Mouse (Mus musculus) limb, embryonic 11.5 days (tissue): ENCODE data around the gene Ocln. TPM values are rescaled to one million over a fixed set of nuclear protein-coding genes. Genes with fewer than 3 reads are reported as not detected.

Experiments
- ATAC-seq: fragments of 200-750 bp; cut with Nextera tagmentation; 2 replicates; pipeline ENCODE4 v1.8.0; 2017; ENCODE audit warnings: low read depth; ENCODE audit not compliant: insufficient number of reproducible peaks, low FRiP score, low TSS enrichment
- DNase-seq: peaks from one replicate; pipeline ENCODE4 v3.0.0-alpha.2; 2015; ENCODE audit warnings: low spot score
- H3K27ac ChIP-seq: fragments of 300-500 bp; sonication (generic); replicated peaks from 2 replicates; pipeline ENCODE4 v1.5.1; 2014; ENCODE audit warnings: low read depth, mild to moderate bottlenecking, low read length
- H3K27me3 ChIP-seq: fragments of 300-500 bp; sonication (generic); 2 replicates; pipeline ENCODE4 v1.6.1; 2014; ENCODE audit warnings: mild to moderate bottlenecking, low read length, mixed read lengths; ENCODE audit not compliant: control insufficient read depth, insufficient read depth
- H3K36me3 ChIP-seq: fragments of 300-500 bp; sonication (generic); 2 replicates; pipeline ENCODE4 v1.6.1; 2014; ENCODE audit warnings: mild to moderate bottlenecking, low read length, moderate library complexity, mixed read lengths; ENCODE audit not compliant: control insufficient read depth, insufficient read depth
- H3K4me1 ChIP-seq: fragments of 300-500 bp; sonication (generic); 2 replicates; pipeline ENCODE4 v1.6.1; 2014; ENCODE audit warnings: low read length, mixed read lengths; ENCODE audit not compliant: control insufficient read depth, insufficient read depth
- H3K4me2 ChIP-seq: fragments of 300-500 bp; sonication (generic); 2 replicates; pipeline ENCODE4 v1.6.1; 2014; ENCODE audit warnings: low read depth, mild to moderate bottlenecking, moderate library complexity; ENCODE audit not compliant: severe bottlenecking
- H3K4me3 ChIP-seq: fragments of 300-500 bp; sonication (generic); 2 replicates; pipeline ENCODE4 v1.5.1; 2014; ENCODE audit warnings: low read depth, low read length
- H3K9ac ChIP-seq: fragments of 300-500 bp; sonication (generic); 2 replicates; pipeline ENCODE4 v1.6.1; 2014; ENCODE audit warnings: mild to moderate bottlenecking, low read length
- H3K9me3 ChIP-seq: fragments of 300-500 bp; sonication (generic); 2 replicates; pipeline ENCODE4 v1.6.1; 2016; ENCODE audit warnings: low read length; ENCODE audit not compliant: control insufficient read depth
- WGBS: fragments of 180-500 bp; shearing (Covaris S2); extraction: QIAGEN DNeasy Blood & Tissue Kit; methylation state at CpG from one replicate; pipeline ENCODE4 v1.1.7; 2014; 5-methylcytosine and 5-hydroxymethylcytosine counted together
- polyA plus RNA-seq: library from polyadenylated mRNA; unstranded; fragments of >200 nt; fragmentation: Nextera tagmentation; extraction: Ambion mirVana; gene quantifications from 2 replicates; pipeline ENCODE4 v1.2.1, GENCODE M21; 2014

The Ocln gene
- polyA plus RNA-seq, 1 experiment from 2014 or later: 2.0 TPM

DNA sequence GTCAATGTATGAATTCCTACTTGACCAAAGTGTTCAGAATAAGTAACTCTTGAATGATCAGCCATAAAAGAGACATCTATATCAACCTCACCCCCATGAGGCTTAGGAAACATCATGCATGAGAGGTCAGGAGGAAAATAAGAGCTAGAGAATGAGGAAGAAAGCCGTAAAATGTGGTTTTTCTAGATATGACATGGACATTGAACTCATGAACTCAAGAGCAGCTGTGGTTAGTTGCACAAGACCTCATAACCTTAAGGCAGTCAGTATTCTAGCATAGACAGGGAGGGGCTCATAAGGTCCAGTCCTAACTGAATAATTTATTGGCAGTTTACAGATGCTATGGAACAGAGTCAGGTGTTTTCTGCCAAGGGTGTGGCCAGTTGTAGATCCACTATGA is 103.0 kb downstream of the Ocln start:
- Histone ChIP-seq H3K27me3 (no peaks in the 10 kb centered on the region), H3K9ac (no peak overlapping the region), H3K27ac (no peak overlapping the region), H3K4me1 (no peaks in the 10 kb centered on the region), H3K36me3 (no peaks in the 10 kb centered on the region), H3K9me3 (no peaks in the 10 kb centered on the region), H3K4me2 (no peak overlapping the region), H3K4me3 (no peak overlapping the region)
- no peak for DNase-seq
- ATAC-seq: no peak
- WGBS: 91% methylated on average over 1 of the region's 1 CpGs

Other genes starting within 250 kb of the Ocln start
- 0.07 and 0.17 TPM in 2 replicates for gene Naip6, start 235.0 kb downstream of the Ocln start, polyA plus RNA-seq
- not detected in 2 replicates for gene Naip1, start 99.8 kb downstream of the Ocln start, polyA plus RNA-seq
- 91.1 and 97.8 TPM in 2 replicates for gene Gtf2h2, start 60.1 kb downstream of the Ocln start, polyA plus RNA-seq
- gene Marveld2, start 64.3 kb upstream of the Ocln start, polyA plus RNA-seq: 2.9 and 3.2 TPM in 2 replicates
- 341 and 345 TPM in 2 replicates for gene Ak6, start 98.3 kb upstream of the Ocln start, polyA plus RNA-seq
- gene Rad17, start 98.3 kb upstream of the Ocln start, polyA plus RNA-seq: 31.2 and 33.1 TPM in 2 replicates
- gene Taf9, start 98.9 kb upstream of the Ocln start, polyA plus RNA-seq: 27.9 and 28.3 TPM in 2 replicates
- gene Ccdc125, start 117.0 kb upstream of the Ocln start, polyA plus RNA-seq: 4.6 and 5.2 TPM in 2 replicates
- gene Cdk7, start 178.2 kb upstream of the Ocln start, polyA plus RNA-seq: 101 and 106 TPM in 2 replicates
- gene Mrps36, start 191.9 kb upstream of the Ocln start, polyA plus RNA-seq: 102 and 110 TPM in 2 replicates
- 60.6 and 72.2 TPM in 2 replicates for gene Cenph, start 223.2 kb upstream of the Ocln start, polyA plus RNA-seq
- 379 and 388 TPM in 2 replicates for gene Ccnb1, start 233.9 kb upstream of the Ocln start, polyA plus RNA-seq